Comparison of ENCODE assay signal across 8 mouse cellular contexts in the genomic region with DNA sequence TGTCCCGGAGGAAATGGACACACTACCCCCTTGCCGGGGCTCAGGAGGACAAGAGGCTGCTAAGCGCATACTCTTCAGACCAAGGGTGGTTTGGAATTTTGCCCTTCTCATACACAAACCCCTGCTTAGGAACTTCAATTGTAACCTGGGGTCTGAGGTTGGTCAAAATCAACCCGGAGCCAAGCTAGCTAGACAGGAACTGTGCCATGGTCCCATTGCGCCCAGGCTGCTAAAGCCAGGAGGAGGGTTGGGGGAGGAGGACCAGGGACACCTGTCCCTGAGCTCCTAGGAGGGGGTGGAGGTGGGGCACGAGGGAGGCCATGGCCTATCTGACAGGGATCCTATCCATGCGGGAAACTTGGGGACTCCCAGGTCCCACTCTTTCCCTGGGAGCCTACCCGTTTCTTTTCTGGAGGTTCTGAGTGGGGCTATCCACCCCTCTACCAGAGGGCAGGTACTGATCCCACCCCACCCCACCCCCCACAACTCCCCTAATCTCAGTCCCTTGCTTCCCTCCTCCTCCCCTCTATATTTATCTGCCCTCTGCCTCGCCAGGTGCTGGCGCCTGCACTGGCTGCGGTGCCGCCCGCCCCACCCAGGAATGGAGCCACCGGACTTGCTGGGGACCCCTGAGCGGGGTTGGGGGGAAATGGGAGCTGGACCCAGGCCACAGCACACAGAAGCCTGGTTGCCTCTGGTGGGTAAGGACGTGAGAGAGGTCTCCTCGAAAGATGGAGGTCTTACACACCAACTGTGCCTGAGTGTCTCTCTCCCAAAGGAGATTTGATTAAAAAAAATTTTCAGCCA. TPM values are rescaled to one million over a fixed set of nuclear protein-coding genes. Genes with fewer than 3 reads are reported as not detected.
DNase-seq lines count a peak whose midpoint lies in the region; ATAC-seq and TF ChIP-seq lines count a peak whose summit lies in the region.

No protein-coding gene starts in this region.

- H3K4me3 ChIP-seq in liver, adult 2 months (ENCODE audit: insufficient read depth, low read depth, low read length) = peak overlapping the region; percentile 80
- peak overlapping the region; percentile 70 for H3K4me3 ChIP-seq in embryonic facial prominence, embryonic 11.5 days (ENCODE audit: low read depth, low read length)

- peak overlapping the region; percentile 86 for H3K9ac ChIP-seq in liver, adult 2 months (ENCODE audit: low read depth, low read length)
- 0 out of 2 replicates have a peak overlapping the region, but pooled peaks have one; percentile 18 for H3K9ac ChIP-seq in embryonic facial prominence, embryonic 11.5 days (replicated peaks; ENCODE audit: low read length)

- TF ChIP-seq POLR2A in liver, adult 2 months (IDR thresholded peaks at IDR 0.05; ENCODE audit: extremely low read depth, insufficient read depth, low read length) = no peak

- H3K4me1 ChIP-seq in liver, adult 2 months (ENCODE audit: control insufficient read depth, insufficient read depth, low read length) = peaks cover 22% of the 10 kb centered on the region
- peaks cover 19% of the 10 kb centered on the region for H3K4me1 ChIP-seq in embryonic facial prominence, embryonic 11.5 days (ENCODE audit: control insufficient read depth, insufficient read depth, low read length)

- 40% methylated on average over 17 of the region's 17 CpGs for WGBS in liver, adult 2 months
- 13% methylated on average over 17 of the region's 17 CpGs for whole genome bisulfite sequencing in embryonic facial prominence, embryonic 11.5 days

- H3K27me3 ChIP-seq in liver, adult 2 months (ENCODE audit: control insufficient read depth, insufficient read depth, low read length) = no peaks in the 10 kb centered on the region
- peaks cover 66% of the 10 kb centered on the region for H3K27me3 ChIP-seq in embryonic facial prominence, embryonic 11.5 days (ENCODE audit: control insufficient read depth, insufficient read depth, low read length)

- peaks cover 12% of the 10 kb centered on the region; the same call in 1 of the 2 replicates for H3K79me2 ChIP-seq in liver, adult 2 months (ENCODE audit: control insufficient read depth, insufficient read depth, low read length)

- ATAC-seq in embryonic facial prominence, embryonic 11.5 days (replicated peaks; ENCODE audit: insufficient number of reproducible peaks, low FRiP score, low TSS enrichment, low read depth) = no peak

- peak overlapping the region; percentile 88 for H3K4me2 ChIP-seq in embryonic facial prominence, embryonic 11.5 days (ENCODE audit: low read depth, low read length)

- H3K27ac ChIP-seq in liver, adult 2 months (replicated peaks; ENCODE audit: insufficient read depth, low read depth, low read length) = no peak overlapping the region
- no peak overlapping the region for H3K27ac ChIP-seq in embryonic facial prominence, embryonic 11.5 days (replicated peaks; ENCODE audit: low read depth, low read length)

- no peaks in the 10 kb centered on the region for H3K9me3 ChIP-seq in embryonic facial prominence, embryonic 11.5 days (replicated peaks; ENCODE audit: control insufficient read depth, low read length)

- TF ChIP-seq CTCF in liver, adult 2 months (IDR thresholded peaks at IDR 0.05; ENCODE audit: low read depth, low read length) = no peak

- H3K36me3 ChIP-seq in liver, adult 2 months (ENCODE audit: control insufficient read depth, insufficient read depth, low read length) = peaks cover 26% of the 10 kb centered on the region
- no peaks in the 10 kb centered on the region for H3K36me3 ChIP-seq in embryonic facial prominence, embryonic 11.5 days (replicated peaks; ENCODE audit: control insufficient read depth, insufficient read depth, low read depth, low read length)

- DNase-seq in liver, adult 2 months (ENCODE audit: extremely low read depth, low read depth, low spot score) = no peak
- no peak for DNase-seq in liver
- no peak for DNase-seq in embryonic facial prominence, embryonic 11.5 days (ENCODE audit: low spot score)
- peak; percentile 14 for DNase-seq in induced T-regulatory cell, adult 2 months (ENCODE audit: low read depth)
- DNase-seq in naive thymus-derived CD4-positive, alpha-beta T cell, adult 2 months (ENCODE audit: low read depth) = peak; percentile 16
- DNase-seq in left cerebral cortex, adult 8-10 months (ENCODE audit: low spot score in 2 of 2) = no peak
- DNase-seq in layer of hippocampus, adult 18-20 months (ENCODE audit: low spot score in 2 of 2) = no peak
- no peak for DNase-seq in c-Kit-positive CD71-positive TER-119-positive erythroid progenitor cells, embryonic 14.5 days (ENCODE audit: low spot score)

RNA-seq across cellular contexts. Expression of a gene that starts 0.8 kb away (rescaled TPM):
- total RNA-seq in liver, adult 2 months (2014; rRNA removed) = 0.40 and 0.46 TPM in 2 replicates
- polyA plus RNA-seq in liver, adult 2 months (2012; rRNA removed) = 0.87 and 0.88 TPM in 2 replicates
- polyA plus RNA-seq in embryonic facial prominence, embryonic 11.5 days (2014; fragmentation: Nextera tagmentation; extraction: Ambion mirVana) = 0.28 and 0.39 TPM in 2 replicates
- total RNA-seq in left cerebral cortex, adult 8-10 months (2022) = 100 to 1,000 TPM; 173 to 184 (median 176) TPM
- 100 to 1,000 TPM; 154 to 162 TPM for total RNA-seq in layer of hippocampus, adult 18-20 months (2021)

RNA-seq across cellular contexts. Expression of a gene that starts 1.6 kb away (rescaled TPM):
- total RNA-seq in liver, adult 2 months (2014; rRNA removed) = 3.9 and 4.0 TPM in 2 replicates
- 10.5 and 11.5 TPM in 2 replicates for polyA plus RNA-seq in liver, adult 2 months (2012; rRNA removed)
- polyA plus RNA-seq in embryonic facial prominence, embryonic 11.5 days (2014; fragmentation: Nextera tagmentation; extraction: Ambion mirVana) = 3.7 and 5.3 TPM in 2 replicates
- total RNA-seq in left cerebral cortex, adult 8-10 months (2022) = 10 to 100 TPM; 13.5 to 15.9 (median 15.3) TPM
- total RNA-seq in layer of hippocampus, adult 18-20 months (2021) = 10 to 100 TPM; 15.0 to 15.3 TPM

RNA-seq across cellular contexts. Expression of a gene that starts 5.7 kb away (rescaled TPM):
- total RNA-seq in liver, adult 2 months (2014; rRNA removed) = 0.13 TPM in 1 of 2 replicates, not detected in the other
- 0.05 and 0.13 TPM in 2 replicates for polyA plus RNA-seq in liver, adult 2 months (2012; rRNA removed)
- 0.20 TPM in 1 of 2 replicates, not detected in the other for polyA plus RNA-seq in embryonic facial prominence, embryonic 11.5 days (2014; fragmentation: Nextera tagmentation; extraction: Ambion mirVana)
- under 1 TPM in 2 of 4 experiments, not detected in 2; 0.18 to 0.34 TPM for total RNA-seq in left cerebral cortex, adult 8-10 months (2022)
- total RNA-seq in layer of hippocampus, adult 18-20 months (2021) = under 1 TPM in 1 of 2 experiments, not detected in 1; 0.18 TPM

RNA-seq across cellular contexts. Expression of a gene that starts 13.8 kb away (rescaled TPM):
- not detected in 2 replicates for total RNA-seq in liver, adult 2 months (2014; rRNA removed)
- 0.10 and 0.17 TPM in 2 replicates for polyA plus RNA-seq in liver, adult 2 months (2012; rRNA removed)
- 7.8 and 8.0 TPM in 2 replicates for polyA plus RNA-seq in embryonic facial prominence, embryonic 11.5 days (2014; fragmentation: Nextera tagmentation; extraction: Ambion mirVana)
- total RNA-seq in left cerebral cortex, adult 8-10 months (2022) = 10 to 100 TPM; 53.1 to 58.8 (median 56.7) TPM
- total RNA-seq in layer of hippocampus, adult 18-20 months (2021) = 10 to 100 TPM; 40.2 to 42.7 TPM

RNA-seq across cellular contexts. Expression of a gene that starts 49.8 kb away (rescaled TPM):
- total RNA-seq in liver, adult 2 months (2014; rRNA removed) = 7.6 and 9.2 TPM in 2 replicates
- polyA plus RNA-seq in liver, adult 2 months (2012; rRNA removed) = 11.9 and 17.6 TPM in 2 replicates
- polyA plus RNA-seq in embryonic facial prominence, embryonic 11.5 days (2014; fragmentation: Nextera tagmentation; extraction: Ambion mirVana) = 91.6 and 98.4 TPM in 2 replicates
- 10 to 100 TPM; 47.1 to 49.2 (median 47.9) TPM for total RNA-seq in left cerebral cortex, adult 8-10 months (2022)
- total RNA-seq in layer of hippocampus, adult 18-20 months (2021) = 10 to 100 TPM; 43.7 to 46.5 TPM

Comparison
In these comparisons a context has a peak if more than half of its experiments do, and no peak if none do; other contexts are left out.
1. DNase-seq: peak in induced T-regulatory cell, adult 2 months (single experiment) and naive thymus-derived CD4-positive, alpha-beta T cell, adult 2 months (single experiment); none in liver, adult 2 months (single experiment), liver (single experiment), embryonic facial prominence, embryonic 11.5 days (single experiment), left cerebral cortex, adult 8-10 months (0 of 2), layer of hippocampus, adult 18-20 months (0 of 2) and c-Kit-positive CD71-positive TER-119-positive erythroid progenitor cells, embryonic 14.5 days (single experiment).
2. RNA of a gene that starts 0.8 kb away (total RNA-seq): 173 to 184 TPM in left cerebral cortex, adult 8-10 months and 154 to 162 TPM in layer of hippocampus, adult 18-20 months; 0.40 to 0.46 TPM in liver, adult 2 months; every median in the first group is over 100 times any median in the second.